In genomic region chr6:87517753-87518409, GRCm38 (mm10) we compare ENCODE assay signal across 26 mouse cellular contexts.
"Had no signal": no experiment of that assay in that cellular context is flagged by ENCODE, and none has a peak within 500 bp of the region (broad histone marks: within the 10 kb centered on the region; RNA-seq: fewer than 3 reads in every experiment).

No protein-coding gene starts in this region.

- H3K36me3 ChIP-seq: heart, embryonic 10.5 days; heart, embryonic 12.5 days; hindbrain, embryonic 10.5 days; hindbrain, embryonic 12.5 days; intestine, embryonic 15.5 days; limb, embryonic 10.5 days; limb, embryonic 12.5 days; liver, embryonic 13.5 days had no signal

- H3K4me1 ChIP-seq: heart, embryonic 10.5 days; heart, embryonic 12.5 days; hindbrain, embryonic 10.5 days; hindbrain, embryonic 12.5 days; intestine, embryonic 15.5 days; limb, embryonic 10.5 days; limb, embryonic 12.5 days had no signal

- H3K9me3 ChIP-seq: heart, embryonic 10.5 days; heart, embryonic 12.5 days; intestine, embryonic 15.5 days; limb, embryonic 10.5 days; limb, embryonic 12.5 days; liver, embryonic 13.5 days had no signal

- H3K9ac ChIP-seq: heart, embryonic 12.5 days; hindbrain, embryonic 12.5 days; hindbrain, embryonic 14.5 days; intestine, embryonic 15.5 days; limb, embryonic 12.5 days; liver, embryonic 13.5 days had no signal

- DNase-seq: gastrocnemius, postnatal 14 days; gastrocnemius, postnatal 36 days; heart, adult 2 months; heart, postnatal 10 days; heart, postnatal 4 days; kidney, adult 18-20 months; kidney, adult 8-10 months; kidney, postnatal 10 days; kidney, postnatal 25 days; kidney, postnatal 4 days; layer of hippocampus, adult 9-11 months; layer of hippocampus, postnatal 36 days; liver; liver, embryonic 13.5 days had no signal

- H3K4me3 ChIP-seq: heart, adult 2 months; heart, embryonic 10.5 days; heart, embryonic 12.5 days; hindbrain, embryonic 10.5 days; hindbrain, embryonic 12.5 days; intestine, embryonic 15.5 days; limb, embryonic 10.5 days; limb, embryonic 12.5 days; liver, embryonic 13.5 days had no signal

- H3K4me2 ChIP-seq: heart, embryonic 12.5 days; hindbrain, embryonic 12.5 days; hindbrain, embryonic 14.5 days; intestine, embryonic 15.5 days; limb, embryonic 12.5 days; liver, embryonic 11.5 days; liver, embryonic 13.5 days had no signal

- H3K27me3 ChIP-seq: hindbrain, embryonic 12.5 days; intestine, embryonic 15.5 days; limb, embryonic 12.5 days; liver, embryonic 13.5 days had no signal

- ATAC-seq: hindbrain, embryonic 16.5 days; inflammation-experienced regulatory T-cells, adult 6 months; intestine, embryonic 15.5 days; intestine, postnatal 0 days had no signal

- H3K27ac ChIP-seq: heart, adult 2 months; heart, embryonic 10.5 days; hindbrain, embryonic 10.5 days; hindbrain, embryonic 12.5 days; hindbrain, embryonic 14.5 days; intestine, embryonic 15.5 days; limb, embryonic 10.5 days; limb, embryonic 12.5 days; liver, embryonic 13.5 days had no signal
